Mouse (Mus musculus) spleen, adult 18-20 months (tissue): Measurements from ENCODE around the gene Pycard.
"Not testable (repeated sequence)": the region's sequence is repeated elsewhere in the genome, so short reads cannot be mapped to it uniquely, and the experiment has no call there.

Experiments
- DNase-seq, 2 experiments: peaks; one replicate each; pipeline ENCODE4 v3.0.0; 2022; ENCODE audit warnings: mixed read lengths in 2 of 2

Pycard gene

GRCm38 (mm10) chr7:128003098-128003497, 9.4 kb upstream of the Pycard start:
- no peak for DNase-seq

DNA sequence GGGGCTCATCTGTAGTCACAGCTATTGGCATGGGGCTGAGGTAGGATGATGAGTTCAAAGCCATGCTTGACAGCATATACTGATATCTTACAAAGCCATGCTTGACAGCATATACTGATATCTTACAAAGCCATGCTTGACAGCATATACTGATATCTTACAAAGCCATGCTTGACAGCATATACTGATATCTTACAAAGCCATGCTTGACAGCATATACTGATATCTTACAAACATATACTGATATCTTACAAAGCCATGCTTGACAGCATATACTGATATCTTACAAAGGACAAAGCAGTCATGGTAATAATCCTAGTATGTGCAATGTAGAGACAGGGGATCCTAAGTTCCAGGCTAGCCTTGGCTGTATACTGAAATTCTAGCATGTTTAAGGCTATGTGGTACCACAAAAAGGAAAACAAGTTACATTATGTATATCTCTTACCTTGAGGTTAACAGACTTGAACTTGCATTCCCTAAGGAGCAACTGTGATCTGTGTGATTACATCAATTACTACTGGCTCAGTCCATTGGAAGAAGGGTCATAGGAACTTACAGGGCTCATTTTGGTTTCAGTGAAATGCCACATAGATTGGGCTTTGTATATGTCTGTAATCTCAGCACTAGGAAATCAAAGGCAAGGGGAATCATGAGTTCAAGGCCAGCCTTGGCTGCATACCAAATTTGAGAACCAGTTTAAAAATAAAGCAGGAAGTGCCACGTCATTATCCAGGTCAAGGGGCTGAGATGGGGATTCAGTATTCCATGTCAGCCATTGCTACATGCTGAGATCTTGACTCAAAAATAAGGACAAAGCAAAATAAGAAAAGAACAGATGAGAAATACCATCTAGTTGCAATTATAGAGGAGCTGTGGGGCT, 6.6 kb upstream of the Pycard start:
- DNase-seq, result no peak

DNA sequence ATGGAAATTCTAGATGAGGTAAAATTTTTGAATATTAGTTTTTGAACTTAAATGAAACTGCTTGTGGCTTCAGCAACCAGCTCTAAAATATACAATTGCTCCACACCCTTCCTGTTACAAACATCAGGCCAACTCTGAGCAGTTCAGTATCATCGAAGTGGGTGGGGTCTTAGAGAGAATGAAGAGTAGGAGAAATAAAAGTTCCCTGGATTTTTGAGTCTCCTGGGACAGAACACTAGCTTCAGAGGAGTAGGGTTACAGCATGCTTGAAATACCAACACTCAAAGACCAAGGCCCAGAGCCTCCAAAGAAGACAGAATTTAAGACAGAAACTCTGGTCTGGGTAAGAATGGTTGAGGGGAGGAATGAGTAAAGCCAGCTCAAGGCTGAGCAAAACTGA, 5.8 kb upstream of the Pycard start:
- no peak for DNase-seq

DNA sequence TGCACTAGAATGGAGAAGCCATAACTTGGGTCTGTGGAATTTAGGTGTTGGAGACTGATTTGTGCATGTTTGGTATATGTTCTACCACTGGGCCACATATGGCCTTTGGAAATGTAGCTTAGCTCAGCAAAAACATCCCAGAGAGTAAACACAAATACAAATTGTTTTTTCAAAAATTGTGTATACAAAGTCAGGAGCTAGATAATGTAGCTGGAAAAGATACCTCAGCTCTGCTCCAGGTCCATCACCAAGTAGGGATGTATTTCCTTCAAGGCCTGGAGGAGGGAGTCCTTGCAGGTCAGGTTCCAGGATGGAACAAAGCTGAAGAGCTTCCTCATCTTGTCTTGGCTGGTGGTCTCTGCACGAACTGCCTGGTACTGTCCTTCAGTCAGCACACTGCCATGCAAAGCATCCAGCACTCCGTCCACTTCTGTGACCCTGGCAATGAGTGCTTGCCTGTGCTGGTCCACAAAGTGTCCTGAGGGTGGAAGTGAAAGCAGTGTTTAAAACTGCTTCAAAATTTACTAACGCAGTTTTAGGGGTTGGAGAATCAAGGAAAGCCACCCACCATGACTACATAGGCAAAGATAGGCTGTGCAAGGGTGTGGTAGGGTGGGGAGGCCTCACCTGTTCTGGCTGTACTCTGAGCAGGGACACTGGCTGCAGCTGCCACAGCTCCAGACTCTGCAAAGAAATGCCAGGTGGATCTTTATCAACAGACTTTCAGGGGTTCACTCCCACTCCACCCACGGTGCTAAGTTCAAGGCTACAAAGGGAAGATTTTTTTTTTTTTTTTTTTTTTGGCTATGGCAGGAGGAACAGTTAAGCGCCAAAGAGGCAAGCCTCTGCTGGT, 953 bp downstream of the Pycard start:
- no peak for DNase-seq

DNA sequence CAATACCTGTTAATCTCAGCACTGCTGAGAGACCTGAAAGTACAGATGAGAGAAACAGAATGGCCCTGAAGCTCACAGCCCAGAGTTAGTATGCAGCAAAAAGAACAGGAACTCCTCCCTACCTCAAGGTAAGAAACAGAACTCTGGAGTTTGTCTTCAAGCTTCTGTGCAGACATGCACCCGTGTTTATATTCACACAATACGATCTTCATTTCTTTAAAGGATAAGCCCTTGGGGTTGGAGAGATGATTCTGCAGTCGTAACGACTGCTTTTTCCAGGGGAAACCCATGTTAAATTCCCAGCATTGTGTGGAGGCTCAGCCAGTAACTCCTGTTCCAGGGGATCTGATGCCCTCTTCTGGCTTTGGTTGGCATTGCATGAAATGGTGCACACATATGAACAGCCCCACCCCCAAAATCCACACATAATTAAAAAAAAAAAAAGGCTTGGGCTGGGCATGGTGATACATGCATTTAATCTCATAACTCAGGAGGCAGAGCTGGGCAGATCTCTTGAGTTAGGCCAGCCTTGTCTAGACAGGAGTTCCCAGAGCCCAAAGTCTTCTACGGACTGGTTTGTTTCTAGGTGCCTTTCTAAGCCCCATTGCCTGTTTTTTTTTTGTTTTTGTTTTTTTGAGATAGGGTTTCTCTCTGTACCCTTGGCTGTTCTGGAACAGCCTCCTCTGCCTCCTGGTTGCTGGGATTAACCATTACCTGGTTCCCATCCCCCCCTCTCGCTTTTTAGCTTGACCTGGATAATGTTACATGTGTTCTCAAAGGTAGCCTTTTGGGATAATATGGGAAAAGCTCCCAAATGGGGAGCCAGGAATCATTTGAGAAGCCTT, 1.8 kb downstream of the Pycard start:
- DNase-seq, result peak; percentile 44 to 78

DNA sequence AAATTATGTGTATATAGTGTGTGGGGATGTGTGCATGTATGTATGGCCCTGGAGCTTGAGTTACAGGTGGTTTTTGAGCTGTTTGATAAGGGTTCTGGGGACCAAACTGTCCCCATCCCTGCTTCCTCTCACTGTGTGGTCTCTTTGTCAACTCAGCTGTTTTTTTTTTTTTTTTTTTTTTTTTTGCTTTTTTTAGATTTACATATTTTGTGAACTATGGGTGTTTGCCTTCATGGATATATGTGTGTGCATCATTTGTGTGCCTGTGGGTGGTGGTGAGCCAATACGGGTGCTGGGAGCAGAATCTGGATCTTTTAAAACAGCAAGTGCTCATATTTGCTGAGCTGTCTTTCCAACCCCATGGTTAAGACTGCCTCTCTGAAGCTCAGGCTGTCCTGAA, 4.8 kb downstream of the Pycard start:
- DNase-seq, result no peak

DNA sequence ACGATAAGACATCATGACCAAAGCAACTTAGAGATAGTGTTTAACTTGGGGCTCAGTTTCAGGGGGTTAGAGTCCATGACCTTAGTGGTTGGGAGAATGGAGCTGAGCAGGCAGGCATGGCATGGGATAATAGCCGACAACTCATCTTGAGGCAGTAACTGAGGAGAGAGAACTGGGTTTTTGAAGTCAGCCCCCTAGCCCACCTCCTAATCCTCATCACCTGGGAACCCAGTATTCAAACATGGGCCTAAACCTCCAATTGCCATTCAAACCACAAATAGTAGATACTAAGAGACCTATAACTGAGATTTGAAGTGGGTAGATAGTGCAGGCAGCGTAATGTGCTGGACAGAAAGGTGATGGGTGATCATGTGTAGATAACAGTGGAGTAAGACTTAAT, 13.1 kb downstream of the Pycard start:
- DNase-seq, result no peak

DNA sequence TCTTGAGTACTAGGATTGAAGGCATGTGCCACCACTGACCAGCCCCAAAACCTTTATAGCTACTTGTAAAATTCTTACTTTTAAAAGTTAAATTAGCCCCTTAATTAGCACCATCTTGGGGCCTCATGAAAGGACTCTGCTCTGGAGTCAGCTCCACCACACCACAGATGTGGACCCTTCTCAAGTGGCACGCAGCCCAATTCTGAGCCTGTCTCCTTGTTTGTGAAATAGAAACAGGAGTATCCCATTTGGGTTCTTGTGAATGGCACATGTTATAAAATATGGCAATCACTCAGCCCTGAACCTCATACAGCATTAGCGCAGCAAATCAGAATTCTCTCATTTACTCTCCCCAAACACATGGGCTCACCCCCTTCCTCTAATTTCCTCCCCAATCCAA, 14.8 kb downstream of the Pycard start:
- DNase-seq, result no peak

DNA sequence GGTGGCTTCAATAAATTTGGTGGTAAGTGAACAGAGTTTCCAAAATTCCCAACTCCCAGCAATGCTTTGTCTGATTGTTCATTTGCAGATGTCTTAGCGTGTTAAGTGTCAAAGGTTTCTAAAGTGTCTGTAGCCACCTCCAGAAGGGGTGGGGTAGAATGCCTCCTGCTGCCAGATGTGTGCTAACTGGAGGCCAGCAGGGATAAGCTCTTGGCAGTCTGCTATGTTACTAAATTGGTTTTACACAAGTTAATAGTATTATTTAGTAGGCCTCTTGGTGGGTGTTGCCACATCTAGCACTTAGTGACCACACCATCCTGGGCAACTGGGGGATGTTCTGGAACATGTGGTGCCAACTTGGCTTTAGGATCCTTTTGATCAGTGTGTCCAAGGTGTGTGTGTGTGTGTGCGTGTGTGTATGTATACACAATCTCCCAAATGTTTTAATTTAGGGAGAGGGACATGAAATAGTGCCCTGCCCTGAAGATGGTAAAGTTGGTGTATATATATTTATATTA, 19.2 kb downstream of the Pycard start:
- no peak for DNase-seq

DNA sequence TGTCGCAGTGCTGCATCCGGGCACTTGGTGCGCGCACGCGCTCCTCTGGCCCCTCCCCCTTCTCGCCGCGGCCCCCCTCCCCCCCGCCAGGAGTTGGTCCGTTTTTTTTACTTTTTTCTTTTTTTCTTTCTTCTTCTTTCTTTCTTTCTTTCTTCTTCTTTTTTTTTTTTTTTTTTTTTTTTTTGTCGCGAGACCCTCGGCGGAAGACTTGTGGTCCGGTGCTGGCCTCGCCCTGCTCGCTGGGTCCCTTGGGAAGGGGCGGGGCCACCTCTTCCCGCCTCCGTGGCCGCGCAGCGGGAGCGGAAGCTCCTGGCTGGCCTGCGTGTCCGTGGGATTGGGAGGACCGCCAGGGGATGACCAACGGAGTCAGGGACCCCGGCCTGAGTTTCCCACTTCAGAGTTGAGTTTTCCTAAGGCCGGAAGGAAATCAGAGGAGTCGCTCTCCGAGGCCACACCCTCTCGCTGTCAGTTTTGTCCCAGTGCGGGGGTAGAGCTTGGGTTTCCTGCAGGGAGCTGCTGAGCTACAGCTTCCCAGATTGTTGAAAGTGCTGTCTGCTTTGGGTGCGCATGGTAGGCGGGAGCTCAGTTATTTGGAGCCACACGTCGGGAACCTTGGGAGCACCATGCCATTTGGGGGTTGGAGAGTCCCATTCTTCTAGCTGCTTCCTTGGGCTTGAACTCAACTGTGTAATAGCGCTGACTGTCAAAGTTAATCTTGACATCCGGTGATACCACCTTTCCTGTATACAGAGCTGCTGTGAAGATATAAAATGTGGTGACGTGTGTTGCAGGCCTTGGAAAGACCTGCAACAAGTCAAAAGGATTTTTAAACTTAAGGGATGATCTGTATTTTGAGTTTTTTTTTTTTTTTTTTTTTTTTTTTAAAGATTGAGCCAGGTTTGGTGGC, 25.5 kb downstream of the Pycard start:
- peak; percentile 71 to 76 for DNase-seq

- DNase-seq, result peak; percentile 90 to 96
Observed at GRCm38 (mm10) chr7:127967004-127967921, 26.4 kb downstream of the Pycard start, which contains the start of gene Fus. Fus (plus strand) TSS chr7:127967457.

- no peak for DNase-seq
Observed at GRCm38 (mm10) chr7:127966371-127966918, 27.2 kb downstream of the Pycard start.

- DNase-seq, result no peak
Observed at GRCm38 (mm10) chr7:127959364-127959763, 34.3 kb downstream of the Pycard start.

DNA sequence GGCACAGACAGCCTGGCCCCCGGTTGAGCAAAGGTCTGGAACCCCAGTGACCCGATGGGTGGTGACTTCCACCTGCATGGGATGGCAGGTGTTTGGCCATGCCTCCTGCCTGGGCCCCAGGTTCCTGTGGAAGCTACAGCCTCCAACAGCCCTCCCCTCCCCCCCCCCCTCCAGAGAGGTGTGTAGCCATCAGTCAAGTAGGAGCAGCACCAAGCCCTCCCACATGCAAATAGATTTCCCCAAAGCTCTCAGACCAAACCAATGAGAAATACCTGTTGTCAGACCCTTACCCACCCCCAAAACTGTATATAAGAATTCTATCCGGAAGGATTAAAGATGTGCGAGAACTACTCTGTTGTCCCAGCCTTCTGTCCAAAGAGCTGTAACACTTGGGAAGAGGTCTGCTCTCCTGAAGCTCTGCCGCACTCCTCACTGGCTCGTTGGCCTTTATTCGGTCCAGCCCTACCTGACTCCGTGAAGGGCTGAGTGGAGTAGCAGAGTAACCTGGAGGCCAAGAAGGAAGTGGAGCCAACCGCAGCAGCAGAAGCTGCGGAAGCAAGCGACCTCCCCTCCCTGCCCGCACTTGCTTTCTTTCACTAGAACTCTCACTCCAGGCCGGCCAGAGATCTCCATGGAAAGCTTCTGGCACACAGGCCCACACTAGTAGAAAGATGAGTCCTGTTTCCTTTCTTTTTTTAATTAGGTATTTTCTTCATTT, 40.6 kb downstream of the Pycard start:
- no peak for DNase-seq

DNA sequence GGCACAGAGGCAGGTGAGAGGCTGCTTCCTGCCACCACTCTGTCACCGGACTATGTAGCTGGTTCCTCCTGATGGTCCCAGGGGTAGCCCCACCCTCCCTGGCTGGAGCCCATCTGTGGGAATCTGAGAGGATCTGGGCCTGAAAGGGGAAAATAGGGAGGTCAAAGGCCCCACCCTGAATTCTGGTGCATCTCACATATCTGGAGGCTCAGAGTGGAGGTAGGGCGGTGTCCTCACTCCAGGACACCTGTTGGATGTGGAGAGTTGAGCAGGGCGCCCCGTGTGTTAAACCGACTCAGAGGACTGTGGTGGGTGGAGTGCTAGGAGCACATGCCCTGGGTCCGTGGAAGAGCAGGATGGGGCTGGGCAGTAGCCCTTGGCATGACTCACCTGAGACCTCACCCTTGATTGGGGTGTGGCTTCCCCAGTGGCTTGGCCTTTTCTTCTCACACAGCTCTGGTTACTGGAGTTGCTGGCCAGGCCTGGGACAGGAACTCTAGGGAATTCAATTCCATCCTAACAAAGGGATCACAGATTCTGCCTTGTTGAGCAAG, 47.1 kb downstream of the Pycard start, which contains the start of gene Prss36:
TSS of gene Prss36 (minus strand) at position 256 of the 554 bp plus-strand sequence.
- no peak for DNase-seq

- no peak for DNase-seq
Observed at GRCm38 (mm10) chr7:127944614-127945013, 49.1 kb downstream of the Pycard start.

DNA sequence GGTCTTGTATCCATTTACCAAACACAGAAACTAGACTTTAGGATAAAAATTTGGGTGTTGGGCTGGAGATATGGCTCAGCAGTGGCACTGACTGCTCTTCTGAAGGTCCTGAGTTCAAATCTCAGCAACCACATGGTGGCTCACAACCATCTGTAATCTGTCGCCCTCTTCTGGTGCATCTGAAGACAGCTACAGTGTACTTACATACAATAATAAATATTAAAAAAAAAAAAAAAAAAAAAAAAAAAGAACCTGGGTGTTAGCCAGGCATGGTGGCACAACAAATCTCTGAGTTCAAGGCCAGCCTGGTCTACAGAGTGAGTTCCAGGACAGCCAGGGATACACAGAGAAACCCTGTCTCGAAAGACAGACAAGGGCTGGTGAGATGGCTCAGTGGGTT, 51.6 kb downstream of the Pycard start:
- not testable (repeated sequence) for DNase-seq
